Mouse (Mus musculus) cerebellum, adult 18-20 months (tissue): ENCODE results near the gene Pkhd1.
"Not testable (repeated sequence)": the region's sequence is repeated elsewhere in the genome, so short reads cannot be mapped to it uniquely, and the experiment has no call there.

Source experiments
- DNase-seq, 2 experiments: peaks; one replicate each; pipeline ENCODE4 v3.0.0; 2021

Gene Pkhd1

GRCm38 (mm10) chr1:20481843-20482242 lies 136.0 kb downstream of the Pkhd1 start:
- DNase-seq = no peak

- DNase-seq = no peak
Observed at GRCm38 (mm10) chr1:20478695-20479094, 139.2 kb downstream of the Pkhd1 start.

GRCm38 (mm10) chr1:20478266-20478659 lies 139.6 kb downstream of the Pkhd1 start:
- DNase-seq = no peak

GRCm38 (mm10) chr1:20477561-20478265 lies 140.2 kb downstream of the Pkhd1 start:
- peak; percentile 14 to 22 for DNase-seq

GRCm38 (mm10) chr1:20470770-20471169 lies 147.1 kb downstream of the Pkhd1 start:
- DNase-seq = no peak

- DNase-seq = no peak
Observed at GRCm38 (mm10) chr1:20470317-20470716, 147.5 kb downstream of the Pkhd1 start.

- DNase-seq = no peak
Observed at GRCm38 (mm10) chr1:20466481-20466880, 151.4 kb downstream of the Pkhd1 start.

GRCm38 (mm10) chr1:20454621-20455020 lies 163.2 kb downstream of the Pkhd1 start:
- no peak for DNase-seq

- peak; percentile 8 to 10 for DNase-seq
Observed at GRCm38 (mm10) chr1:20450074-20450473, 167.8 kb downstream of the Pkhd1 start.

GRCm38 (mm10) chr1:20432026-20432425 lies 185.8 kb downstream of the Pkhd1 start:
- not testable (repeated sequence) for DNase-seq

GRCm38 (mm10) chr1:20429056-20429394 lies 188.8 kb downstream of the Pkhd1 start:
- DNase-seq = no peak

- no peak for DNase-seq
Observed at GRCm38 (mm10) chr1:20428370-20429055, 189.4 kb downstream of the Pkhd1 start.

- no peak for DNase-seq
Observed at GRCm38 (mm10) chr1:20409411-20409967, 208.4 kb downstream of the Pkhd1 start.

- no peak for DNase-seq
Observed at GRCm38 (mm10) chr1:20398319-20398718, 219.5 kb downstream of the Pkhd1 start.

GRCm38 (mm10) chr1:20364437-20364836 lies 253.4 kb downstream of the Pkhd1 start:
- DNase-seq = no peak

GRCm38 (mm10) chr1:20344651-20345050 lies 273.2 kb downstream of the Pkhd1 start:
- DNase-seq = no peak

- DNase-seq = peak; percentile 34 to 48
Observed at GRCm38 (mm10) chr1:20311485-20311884, 306.4 kb downstream of the Pkhd1 start.

GRCm38 (mm10) chr1:20310925-20311324 lies 306.9 kb downstream of the Pkhd1 start:
- no peak for DNase-seq

GRCm38 (mm10) chr1:20306116-20306515 lies 311.7 kb downstream of the Pkhd1 start:
- no peak for DNase-seq

- no peak for DNase-seq
Observed at GRCm38 (mm10) chr1:20302943-20303578, 314.8 kb downstream of the Pkhd1 start.

GRCm38 (mm10) chr1:20302187-20302942 lies 315.5 kb downstream of the Pkhd1 start:
- DNase-seq = no peak

- no peak for DNase-seq
Observed at GRCm38 (mm10) chr1:20301631-20302030, 316.2 kb downstream of the Pkhd1 start.

GRCm38 (mm10) chr1:20288696-20289095 lies 329.2 kb downstream of the Pkhd1 start:
- no peak for DNase-seq
